Mouse (Mus musculus): ENCODE data around the gene Hs6st2.

Gene Hs6st2

DNA sequence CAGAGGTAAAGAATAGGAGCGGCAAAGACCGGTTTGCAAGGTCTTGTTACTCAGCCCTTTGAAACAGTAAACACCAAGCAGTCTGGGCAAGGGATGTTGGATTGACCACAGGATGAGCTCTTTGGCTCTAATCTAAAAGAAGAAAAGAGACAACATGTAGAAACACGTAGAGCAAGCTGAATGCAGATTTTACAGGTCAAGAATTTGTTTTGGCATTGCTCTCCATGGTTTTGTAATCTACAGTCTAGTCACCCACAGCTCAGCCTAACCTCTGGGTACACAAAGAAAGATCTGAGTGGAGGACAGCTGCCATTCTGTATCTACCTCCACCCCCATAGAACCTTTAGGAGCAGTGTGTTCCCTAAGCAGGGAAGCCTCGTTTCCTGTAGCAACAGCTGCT lies 175.1 kb downstream of the Hs6st2 start:
- H3K27me3 ChIP-seq (ENCODE audit: control insufficient read depth, insufficient read depth, low read length, poor library complexity, severe bottlenecking), result no peaks in the 10 kb centered on the region
- no peak for DNase-seq (ENCODE audit: low read depth, low spot score)
- H3K36me3 ChIP-seq (ENCODE audit: control insufficient read depth, insufficient read depth, low read length, poor library complexity, severe bottlenecking), result no peaks in the 10 kb centered on the region

- no peaks in the 10 kb centered on the region for H3K27me3 ChIP-seq (ENCODE audit: control insufficient read depth, insufficient read depth, low read length, poor library complexity, severe bottlenecking)
- DNase-seq (ENCODE audit: low read depth, low spot score), result no peak
- no peaks in the 10 kb centered on the region for H3K36me3 ChIP-seq (ENCODE audit: control insufficient read depth, insufficient read depth, low read length, poor library complexity, severe bottlenecking)
These were observed 176.0 kb downstream of the Hs6st2 start for GRCm38 (mm10) chrX:51505691-51506090.

DNA sequence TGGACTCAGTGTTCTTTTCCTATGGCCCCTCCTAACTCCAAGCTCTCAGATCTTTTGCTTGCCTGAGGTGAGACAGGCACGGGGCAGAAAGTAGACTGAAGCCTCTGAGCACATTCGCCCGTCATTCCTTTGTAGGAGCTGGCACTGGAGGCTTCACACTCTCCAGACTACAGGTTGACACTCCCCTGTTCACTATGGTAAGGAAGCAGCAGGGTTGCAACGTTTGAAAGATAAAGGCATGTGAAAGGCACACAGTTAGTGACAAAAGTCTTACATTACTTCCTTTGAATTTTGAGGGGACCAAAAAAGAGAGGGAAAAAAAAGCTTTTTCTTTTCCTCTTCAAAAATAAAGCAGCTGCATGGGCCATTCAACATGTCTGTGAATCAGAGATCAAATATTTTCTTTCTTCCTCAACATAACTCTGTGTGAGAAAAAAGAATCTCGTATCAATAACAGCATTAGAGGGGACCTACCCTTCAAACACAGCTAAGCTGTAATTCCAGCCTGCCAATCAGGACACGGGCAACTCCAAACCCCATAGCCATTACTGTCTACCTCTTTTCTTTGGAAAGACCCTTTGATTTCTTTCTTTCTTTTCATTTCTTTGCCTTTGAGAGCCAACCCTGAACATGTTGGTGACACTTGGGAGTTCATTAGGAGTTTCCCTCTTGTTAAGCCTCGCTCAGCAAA lies 177.7 kb downstream of the Hs6st2 start:
- H3K27me3 ChIP-seq (ENCODE audit: control insufficient read depth, insufficient read depth, low read length, poor library complexity, severe bottlenecking), result no peaks in the 10 kb centered on the region
- DNase-seq (ENCODE audit: low read depth, low spot score), result no peak
- no peaks in the 10 kb centered on the region for H3K36me3 ChIP-seq (ENCODE audit: control insufficient read depth, insufficient read depth, low read length, poor library complexity, severe bottlenecking)

- Histone ChIP-seq H3K27me3 (ENCODE audit: control insufficient read depth, insufficient read depth, low read length, poor library complexity, severe bottlenecking) (no peaks in the 10 kb centered on the region), H3K36me3 (ENCODE audit: control insufficient read depth, insufficient read depth, low read length, poor library complexity, severe bottlenecking) (no peaks in the 10 kb centered on the region)
- DNase-seq (ENCODE audit: low read depth, low spot score), result no peak
These were observed 183.8 kb downstream of the Hs6st2 start for GRCm38 (mm10) chrX:51497831-51498230.

DNA sequence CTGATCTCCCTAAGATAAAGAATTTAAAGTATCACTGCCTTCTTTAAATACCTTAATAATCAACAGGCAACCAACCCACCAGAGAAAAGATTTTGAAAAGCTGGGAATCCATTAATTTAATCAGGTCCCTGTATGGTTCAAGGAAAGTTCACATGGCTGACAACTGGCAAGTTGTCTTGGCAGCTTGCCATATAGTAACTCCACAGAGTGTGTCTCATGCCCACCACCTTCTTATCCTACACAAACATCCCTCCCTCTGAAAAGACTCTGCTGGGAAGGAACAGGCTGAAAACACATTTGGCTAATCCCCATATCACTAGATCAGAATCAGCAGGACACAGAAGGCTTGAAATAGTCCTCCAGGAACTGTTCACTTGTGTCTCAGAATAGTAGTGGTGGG lies 193.3 kb downstream of the Hs6st2 start:
- DNase-seq (ENCODE audit: low read depth, low spot score), result no peak
- Histone ChIP-seq H3K36me3 (ENCODE audit: control insufficient read depth, insufficient read depth, low read length, poor library complexity, severe bottlenecking) (no peaks in the 10 kb centered on the region), H3K27me3 (ENCODE audit: control insufficient read depth, insufficient read depth, low read length, poor library complexity, severe bottlenecking) (no peaks in the 10 kb centered on the region)

GRCm38 (mm10) chrX:51469411-51469810 lies 212.2 kb downstream of the Hs6st2 start:
- Histone ChIP-seq H3K36me3 (ENCODE audit: control insufficient read depth, insufficient read depth, low read length, poor library complexity, severe bottlenecking) (no peaks in the 10 kb centered on the region), H3K27me3 (ENCODE audit: control insufficient read depth, insufficient read depth, low read length, poor library complexity, severe bottlenecking) (no peaks in the 10 kb centered on the region)
- no peak for DNase-seq (ENCODE audit: low read depth, low spot score)

GRCm38 (mm10) chrX:51461413-51461812 lies 220.2 kb downstream of the Hs6st2 start:
- no peaks in the 10 kb centered on the region for H3K27me3 ChIP-seq (ENCODE audit: control insufficient read depth, insufficient read depth, low read length, poor library complexity, severe bottlenecking)
- H3K36me3 ChIP-seq (ENCODE audit: control insufficient read depth, insufficient read depth, low read length, poor library complexity, severe bottlenecking), result no peaks in the 10 kb centered on the region
- peak; percentile 15 for DNase-seq (ENCODE audit: low read depth, low spot score)

- Histone ChIP-seq H3K27me3 (ENCODE audit: control insufficient read depth, insufficient read depth, low read length, poor library complexity, severe bottlenecking) (no peaks in the 10 kb centered on the region), H3K36me3 (ENCODE audit: control insufficient read depth, insufficient read depth, low read length, poor library complexity, severe bottlenecking) (no peaks in the 10 kb centered on the region)
- DNase-seq (ENCODE audit: low read depth, low spot score), result no peak
These were observed 238.3 kb downstream of the Hs6st2 start for GRCm38 (mm10) chrX:51443366-51443765.

GRCm38 (mm10) chrX:51431706-51432105 lies 249.9 kb downstream of the Hs6st2 start:
- DNase-seq (ENCODE audit: low read depth, low spot score), result no peak
- H3K36me3 ChIP-seq (ENCODE audit: control insufficient read depth, insufficient read depth, low read length, poor library complexity, severe bottlenecking), result no peaks in the 10 kb centered on the region
- H3K27me3 ChIP-seq (ENCODE audit: control insufficient read depth, insufficient read depth, low read length, poor library complexity, severe bottlenecking), result no peaks in the 10 kb centered on the region

DNA sequence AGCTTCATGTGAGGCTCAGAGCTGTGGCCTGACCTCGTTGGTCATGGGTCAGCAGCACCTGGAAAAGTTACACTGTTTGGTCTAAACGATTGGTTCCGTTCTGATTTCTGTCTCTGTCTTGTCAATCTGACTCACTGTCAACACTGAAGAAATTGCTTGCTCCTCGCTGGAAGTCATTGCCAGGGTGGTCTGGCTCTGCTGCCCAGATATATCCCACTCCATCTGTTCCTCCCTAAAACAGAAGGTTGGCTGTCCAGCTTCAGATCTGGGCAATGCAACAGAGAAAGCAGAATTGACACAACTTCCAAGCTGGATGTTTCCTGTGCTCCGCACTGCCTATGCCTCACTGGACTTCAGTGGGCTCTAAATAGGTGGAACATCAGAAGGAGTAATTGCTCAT lies 256.6 kb downstream of the Hs6st2 start:
- no peaks in the 10 kb centered on the region for H3K36me3 ChIP-seq (ENCODE audit: control insufficient read depth, insufficient read depth, low read length, poor library complexity, severe bottlenecking)
- DNase-seq (ENCODE audit: low read depth, low spot score), result no peak

DNA sequence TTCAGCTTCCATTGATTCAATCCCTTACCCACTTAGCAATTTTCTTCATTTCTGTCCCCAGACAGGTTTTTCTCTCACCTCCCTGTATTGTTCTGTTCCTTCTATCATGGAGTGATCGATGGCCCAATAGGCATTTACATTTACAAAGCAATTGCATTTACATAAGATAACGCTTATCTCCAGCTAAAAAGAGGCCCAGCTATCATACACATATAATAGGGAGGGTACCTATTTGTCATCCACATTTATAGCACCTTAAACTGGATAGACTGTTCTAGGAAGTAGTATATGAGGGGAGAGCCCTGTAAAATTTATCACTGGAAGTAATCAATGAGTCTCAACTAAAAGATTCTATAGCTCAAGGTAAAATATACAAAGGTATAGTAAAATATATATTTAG lies 271.4 kb downstream of the Hs6st2 start:
- DNase-seq (ENCODE audit: low read depth, low spot score), result no peak
- Histone ChIP-seq H3K27me3 (ENCODE audit: control insufficient read depth, insufficient read depth, low read length, poor library complexity, severe bottlenecking) (no peaks in the 10 kb centered on the region), H3K36me3 (ENCODE audit: control insufficient read depth, insufficient read depth, low read length, poor library complexity, severe bottlenecking) (no peaks in the 10 kb centered on the region)

More for the DNA sequence above, 256.6 kb downstream of the Hs6st2 start:
- H3K27me3 ChIP-seq (ENCODE audit: control insufficient read depth, insufficient read depth, low read length, poor library complexity, severe bottlenecking), result no peaks in the 10 kb centered on the region

GRCm38 (mm10) chrX:51397457-51397856 lies 284.2 kb downstream of the Hs6st2 start:
- Histone ChIP-seq H3K36me3 (ENCODE audit: control insufficient read depth, insufficient read depth, low read length, poor library complexity, severe bottlenecking) (no peaks in the 10 kb centered on the region), H3K27me3 (ENCODE audit: control insufficient read depth, insufficient read depth, low read length, poor library complexity, severe bottlenecking) (no peaks in the 10 kb centered on the region)
- peak; percentile 0 for DNase-seq (ENCODE audit: low read depth, low spot score)

GRCm38 (mm10) chrX:51374670-51375069 lies 307.0 kb downstream of the Hs6st2 start:
- DNase-seq (ENCODE audit: low read depth, low spot score), result peak; percentile 47
- Histone ChIP-seq H3K27me3 (ENCODE audit: control insufficient read depth, insufficient read depth, low read length, poor library complexity, severe bottlenecking) (no peaks in the 10 kb centered on the region), H3K36me3 (ENCODE audit: control insufficient read depth, insufficient read depth, low read length, poor library complexity, severe bottlenecking) (no peaks in the 10 kb centered on the region)

DNA sequence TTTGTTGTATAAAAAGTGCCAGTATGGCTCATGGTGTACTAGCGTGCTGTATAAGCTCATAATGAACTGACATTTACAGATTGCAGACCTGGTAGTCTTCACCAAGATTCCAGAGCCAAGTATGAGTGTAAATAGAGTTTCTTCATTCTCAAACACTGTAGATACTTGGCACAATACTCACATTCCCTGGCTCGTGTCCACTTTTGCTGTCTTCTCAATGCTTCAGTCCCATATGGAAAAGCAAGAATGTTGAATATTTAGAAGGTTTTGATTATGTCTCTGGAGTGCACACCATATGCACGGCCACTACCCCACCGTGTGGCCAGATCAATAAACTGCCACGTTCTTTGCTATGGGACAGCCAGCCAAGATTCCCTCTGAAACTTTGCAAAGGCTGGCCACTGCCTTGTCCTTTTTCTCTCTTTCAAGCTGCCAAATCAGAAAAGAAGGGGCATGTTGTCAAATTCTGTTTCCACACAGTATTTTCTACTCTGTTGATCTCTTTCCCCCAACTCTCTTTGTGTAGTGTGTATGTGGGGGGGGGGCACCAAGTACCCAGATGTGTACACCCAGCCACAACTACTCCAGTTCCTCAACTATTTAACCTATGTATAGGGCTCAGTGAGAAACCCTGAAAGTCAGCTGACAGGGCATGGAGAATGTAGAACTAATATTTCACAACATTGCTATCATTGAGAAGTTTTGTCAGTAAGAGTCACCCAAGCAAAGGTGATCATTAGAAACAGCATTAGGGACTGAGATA lies 309.0 kb downstream of the Hs6st2 start:
- peak; percentile 0 for DNase-seq (ENCODE audit: low read depth, low spot score)
- H3K36me3 ChIP-seq (ENCODE audit: control insufficient read depth, insufficient read depth, low read length, poor library complexity, severe bottlenecking), result no peaks in the 10 kb centered on the region
- no peaks in the 10 kb centered on the region for H3K27me3 ChIP-seq (ENCODE audit: control insufficient read depth, insufficient read depth, low read length, poor library complexity, severe bottlenecking)

GRCm38 (mm10) chrX:51349682-51350081 lies 332.0 kb downstream of the Hs6st2 start:
- DNase-seq (ENCODE audit: low read depth, low spot score), result no peak
- Histone ChIP-seq H3K36me3 (ENCODE audit: control insufficient read depth, insufficient read depth, low read length, poor library complexity, severe bottlenecking) (no peaks in the 10 kb centered on the region), H3K27me3 (ENCODE audit: control insufficient read depth, insufficient read depth, low read length, poor library complexity, severe bottlenecking) (no peaks in the 10 kb centered on the region)
